Mouse (Mus musculus) urinary bladder, postnatal 14 days (tissue): Measurements from ENCODE around the gene Gm20390.

Source experiments
- DNase-seq: peaks from one replicate; pipeline ENCODE4 v3.0.0; 2021; ENCODE audit warnings: low spot score

The Gm20390 gene

GRCm38 (mm10) chr11:93968005-93968847 is at the start of gene Gm20390, which contains the start of gene Nme1:
TSS of gene Gm20390 (minus strand) at chr11:93968293.
TSS of gene Nme1 (minus strand) at chr11:93968521.
- DNase-seq = peak; percentile 98

GRCm38 (mm10) chr11:94003346-94003745 is 35.3 kb upstream of the Gm20390 start:
- DNase-seq = no peak

- DNase-seq = no peak
Measured at GRCm38 (mm10) chr11:93999276-93999675, 31.2 kb upstream of the Gm20390 start.

- DNase-seq = peak; percentile 20
Measured at GRCm38 (mm10) chr11:93997141-93997775, 29.2 kb upstream of the Gm20390 start.

GRCm38 (mm10) chr11:93996306-93997140 is 28.4 kb upstream of the Gm20390 start:
- DNase-seq = peak; percentile 47

- peak; percentile 92 for DNase-seq
Measured at GRCm38 (mm10) chr11:93995720-93996305, 27.7 kb upstream of the Gm20390 start, which contains the start of gene Spag9. TSS of gene Spag9 (plus strand) at chr11:93996091.

- DNase-seq = peak; percentile 88
Measured at GRCm38 (mm10) chr11:93995111-93995719, 27.1 kb upstream of the Gm20390 start.

GRCm38 (mm10) chr11:93994531-93994930 is 26.4 kb upstream of the Gm20390 start:
- peak; percentile 9 for DNase-seq

- peak; percentile 25 for DNase-seq
Measured at GRCm38 (mm10) chr11:93988328-93989062, 20.4 kb upstream of the Gm20390 start.

- DNase-seq = no peak
Measured at GRCm38 (mm10) chr11:93987625-93988327, 19.7 kb upstream of the Gm20390 start.

GRCm38 (mm10) chr11:93987026-93987425 is 18.9 kb upstream of the Gm20390 start:
- no peak for DNase-seq

GRCm38 (mm10) chr11:93986298-93986697 is 18.2 kb upstream of the Gm20390 start:
- no peak for DNase-seq

GRCm38 (mm10) chr11:93985265-93985664 is 17.2 kb upstream of the Gm20390 start:
- DNase-seq = no peak

GRCm38 (mm10) chr11:93984619-93985018 is 16.5 kb upstream of the Gm20390 start:
- DNase-seq = no peak

- no peak for DNase-seq
Measured at GRCm38 (mm10) chr11:93979502-93980049, 11.5 kb upstream of the Gm20390 start.

GRCm38 (mm10) chr11:93972951-93973350 is 4.9 kb upstream of the Gm20390 start:
- no peak for DNase-seq

GRCm38 (mm10) chr11:93969799-93970198 is 1.7 kb upstream of the Gm20390 start:
- no peak for DNase-seq

- no peak for DNase-seq
Measured at GRCm38 (mm10) chr11:93969171-93969570, 1.1 kb upstream of the Gm20390 start.

GRCm38 (mm10) chr11:93968848-93969128 is 695 bp upstream of the Gm20390 start:
- no peak for DNase-seq

GRCm38 (mm10) chr11:93967381-93967780 is 712 bp downstream of the Gm20390 start:
- no peak for DNase-seq
